Mouse (Mus musculus) megakaryocyte, embryonic 14.5 days (primary cell): ENCODE data around the gene Zg16. TPM values are rescaled to one million over a fixed set of nuclear protein-coding genes. Genes with fewer than 3 reads are reported as not detected.

Experiments used
- H3K27me3 ChIP-seq: replicated peaks from 2 replicates; pipeline ENCODE3; 2012; ENCODE audit warnings: inconsistent platforms
- H3K36me3 ChIP-seq: replicated peaks from 2 replicates; pipeline ENCODE3; 2012; ENCODE audit warnings: low read length, inconsistent platforms, mixed read lengths
- H3K4me1 ChIP-seq: 2 replicates; pipeline ENCODE4 v1.6.1; 2012; ENCODE audit warnings: inconsistent platforms
- H3K4me3 ChIP-seq: replicated peaks from 2 replicates; pipeline ENCODE3; 2012; ENCODE audit warnings: moderate library complexity, mild to moderate bottlenecking, inconsistent platforms
- H3K9me3 ChIP-seq: 2 replicates; pipeline ENCODE4 v1.6.1; 2012; ENCODE audit warnings: inconsistent platforms
- FLI1 ChIP-seq: IDR thresholded peaks from 2 replicates; pipeline ENCODE4 v1.6.1; 2012; ENCODE audit warnings: low read length, inconsistent platforms, mixed read lengths
- GATA1 ChIP-seq: IDR thresholded peaks from 3 replicates; pipeline ENCODE4 v1.6.1; 2012; ENCODE audit warnings: mixed read lengths, low read length, inconsistent platforms, borderline replicate concordance
- polyA plus RNA-seq: library from polyadenylated mRNA; stranded (reverse); fragments of >175 nt; gene quantifications from 2 replicates; pipeline ENCODE4 v1.2.3, GENCODE M21; 2012; ENCODE audit warnings: low replicate concordance; ENCODE audit not compliant: insufficient read depth

The Zg16 gene
- polyA plus RNA-seq, 1 experiment, result not detected

DNA sequence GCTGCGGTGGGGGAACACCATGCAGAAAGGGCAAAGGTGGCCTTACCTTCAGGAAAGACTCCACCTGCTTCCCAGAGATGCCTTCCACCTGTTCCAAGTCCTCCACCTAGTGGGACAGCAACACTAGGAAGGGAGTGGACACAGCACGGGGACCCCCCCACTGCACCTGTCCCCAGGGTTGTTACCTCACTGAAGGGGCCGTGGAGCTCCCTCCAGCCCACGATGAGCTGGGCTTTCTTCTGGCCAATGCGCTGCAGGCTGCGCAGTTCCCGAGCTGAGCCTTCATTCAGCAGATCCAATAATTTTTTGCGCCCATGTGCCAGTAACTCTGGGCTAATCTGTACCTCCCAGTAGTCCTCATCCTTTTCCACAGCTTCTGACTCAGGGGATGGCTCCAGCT is 59.2 kb downstream of the Zg16 start:
- H3K36me3 ChIP-seq, result peaks cover 70% of the 10 kb centered on the region
- H3K4me3 ChIP-seq, result peak overlapping the region; percentile 96
- no peaks in the 10 kb centered on the region for H3K9me3 ChIP-seq
- TF ChIP-seq GATA1, result no peak
- no peak for TF ChIP-seq FLI1
- peaks cover 79% of the 10 kb centered on the region for H3K4me1 ChIP-seq
- no peaks in the 10 kb centered on the region for H3K27me3 ChIP-seq

GRCm38 (mm10) chr7:127026984-127027726 is 60.0 kb downstream of the Zg16 start, which contains the start of gene Maz:
Gene Maz (minus strand): TSS chr7:127027037.
- Histone ChIP-seq H3K27me3 (no peaks in the 10 kb centered on the region), H3K4me1 (peaks cover 82% of the 10 kb centered on the region), H3K9me3 (no peaks in the 10 kb centered on the region), H3K36me3 (peaks cover 70% of the 10 kb centered on the region), H3K4me3 (peak within 1 kb of the TSS; percentile 96)
- no peak for TF ChIP-seq GATA1
- TF ChIP-seq FLI1, result no peak

GRCm38 (mm10) chr7:127026616-127026983 is 60.5 kb downstream of the Zg16 start:
- Histone ChIP-seq H3K36me3 (peaks cover 70% of the 10 kb centered on the region), H3K27me3 (no peaks in the 10 kb centered on the region), H3K9me3 (no peaks in the 10 kb centered on the region), H3K4me1 (peaks cover 82% of the 10 kb centered on the region), H3K4me3 (peak overlapping the region; percentile 96)
- TF ChIP-seq FLI1, result no peak
- TF ChIP-seq GATA1, result no peak

GRCm38 (mm10) chr7:127026161-127026600 is 60.9 kb downstream of the Zg16 start:
- H3K9me3 ChIP-seq, result no peaks in the 10 kb centered on the region
- peaks cover 82% of the 10 kb centered on the region for H3K4me1 ChIP-seq
- no peaks in the 10 kb centered on the region for H3K27me3 ChIP-seq
- TF ChIP-seq GATA1 (no peak), FLI1 (no peak)
- peak overlapping the region; percentile 96 for H3K4me3 ChIP-seq
- peaks cover 70% of the 10 kb centered on the region for H3K36me3 ChIP-seq

DNA sequence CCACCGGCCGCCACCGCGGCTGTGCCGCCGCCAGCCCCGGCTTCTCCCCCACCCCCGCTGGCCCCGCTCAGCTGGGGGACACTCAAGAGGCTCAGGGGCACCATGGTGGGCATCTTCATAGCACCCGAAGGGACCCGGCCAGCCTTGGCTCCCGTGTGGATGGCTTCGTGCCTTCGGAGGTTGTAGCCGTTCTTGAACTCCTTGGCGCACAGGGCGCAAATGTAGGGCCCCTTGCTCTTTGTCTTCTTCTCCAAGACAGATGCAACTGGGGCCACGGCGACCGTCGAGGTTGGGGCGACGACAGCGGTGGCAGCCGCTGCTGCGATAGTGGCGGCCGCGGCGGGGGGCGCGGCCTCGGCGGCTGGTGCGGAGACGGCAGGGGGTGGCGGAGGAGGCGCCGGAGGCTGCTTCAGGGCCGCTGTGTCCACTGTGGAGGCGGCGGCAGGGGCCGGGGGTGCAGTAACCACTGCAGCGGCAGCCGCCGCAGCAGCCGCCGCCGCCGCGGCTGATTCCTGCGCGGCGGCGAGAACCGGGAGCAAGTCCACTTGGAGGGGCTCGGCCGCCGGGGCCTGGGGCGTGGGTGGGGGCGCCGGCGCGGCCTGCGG is 61.5 kb downstream of the Zg16 start:
- H3K27me3 ChIP-seq, result no peaks in the 10 kb centered on the region
- peaks cover 68% of the 10 kb centered on the region for H3K36me3 ChIP-seq
- peak overlapping the region; percentile 96 for H3K4me3 ChIP-seq
- no peak for TF ChIP-seq GATA1
- peaks cover 82% of the 10 kb centered on the region for H3K4me1 ChIP-seq
- H3K9me3 ChIP-seq, result no peaks in the 10 kb centered on the region

DNA sequence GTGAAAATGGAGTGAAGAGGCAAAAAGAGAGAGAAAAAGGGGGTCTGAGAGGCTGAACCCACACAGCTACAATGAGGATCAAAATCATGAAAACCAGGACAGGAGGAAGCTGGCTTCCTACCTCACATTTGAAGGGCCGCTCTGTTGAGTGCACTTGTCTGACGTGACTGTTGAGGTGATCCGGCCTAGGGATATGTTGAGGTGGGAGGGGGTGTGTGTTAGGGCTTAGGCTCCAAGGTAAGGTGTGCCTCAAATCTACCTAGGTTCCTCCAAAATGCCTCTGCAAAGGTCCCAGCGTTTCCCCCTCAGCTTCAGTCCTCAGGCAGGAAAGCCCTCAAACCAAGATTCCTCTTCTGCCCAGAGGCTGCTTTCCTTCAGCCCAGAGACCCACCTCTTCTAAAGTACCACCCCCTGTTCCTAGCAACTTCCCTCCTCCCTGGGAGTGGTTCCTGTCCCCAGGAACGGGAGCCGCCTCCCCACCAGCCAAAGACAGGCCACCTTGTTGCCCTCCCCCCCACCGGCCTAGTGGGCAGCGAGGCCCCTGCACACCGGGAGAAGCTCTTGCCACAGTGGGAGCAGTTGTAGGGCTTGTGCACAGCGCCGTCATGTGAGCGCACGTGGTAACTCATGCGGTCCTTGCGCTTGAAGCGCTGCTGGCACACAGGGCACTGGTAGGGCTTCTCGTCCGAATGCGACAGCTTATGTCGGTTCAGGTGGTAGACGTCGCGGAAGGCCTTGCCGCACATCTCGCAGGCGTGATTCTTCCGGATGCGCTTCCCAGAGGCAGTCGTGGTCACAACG is 62.2 kb downstream of the Zg16 start:
- H3K27me3 ChIP-seq, result no peaks in the 10 kb centered on the region
- H3K4me1 ChIP-seq, result peaks cover 82% of the 10 kb centered on the region
- H3K9me3 ChIP-seq, result no peaks in the 10 kb centered on the region
- peaks cover 64% of the 10 kb centered on the region for H3K36me3 ChIP-seq
- H3K4me3 ChIP-seq, result peak overlapping the region; percentile 96
- TF ChIP-seq GATA1, result no peak
- TF ChIP-seq FLI1, result no peak

GRCm38 (mm10) chr7:127023896-127024690 is 63.0 kb downstream of the Zg16 start:
- H3K27me3 ChIP-seq, result no peaks in the 10 kb centered on the region
- H3K4me3 ChIP-seq, result peak overlapping the region; percentile 96
- peaks cover 60% of the 10 kb centered on the region for H3K36me3 ChIP-seq
- H3K9me3 ChIP-seq, result no peaks in the 10 kb centered on the region
- TF ChIP-seq FLI1 (no peak), GATA1 (no peak)
- peaks cover 76% of the 10 kb centered on the region for H3K4me1 ChIP-seq

DNA sequence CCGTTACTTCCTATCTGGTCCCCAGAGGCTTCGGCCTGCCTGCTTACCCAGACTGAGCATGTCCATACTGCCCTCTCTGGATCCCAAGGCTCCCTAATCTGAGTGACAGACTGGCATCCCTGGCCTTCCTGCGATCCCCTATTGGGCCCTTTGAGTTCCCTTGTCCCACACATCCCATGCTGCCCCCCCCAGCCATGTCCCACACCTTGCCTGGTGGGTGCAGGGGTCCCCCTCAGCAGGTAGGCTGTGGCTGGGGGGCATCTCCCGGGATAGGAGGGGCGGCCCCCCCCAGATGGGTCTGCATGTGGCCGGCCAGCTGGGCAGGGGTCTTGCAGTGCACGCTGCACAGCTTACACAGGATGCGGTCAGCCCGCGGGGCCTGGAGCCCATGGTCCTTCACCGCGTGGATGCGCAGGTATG is 63.8 kb downstream of the Zg16 start:
- no peaks in the 10 kb centered on the region for H3K9me3 ChIP-seq
- H3K4me3 ChIP-seq, result peak overlapping the region; percentile 96
- H3K4me1 ChIP-seq, result peaks cover 76% of the 10 kb centered on the region
- H3K36me3 ChIP-seq, result peaks cover 54% of the 10 kb centered on the region
- no peaks in the 10 kb centered on the region for H3K27me3 ChIP-seq
- TF ChIP-seq GATA1 (no peak), FLI1 (no peak)
